Mouse (Mus musculus): ENCODE results near the gene A2ml1. TPM values are rescaled to one million over a fixed set of nuclear protein-coding genes. Genes with fewer than 3 reads are reported as not detected.
"Not testable (repeated sequence)": the region's sequence is repeated elsewhere in the genome, so short reads cannot be mapped to it uniquely, and the experiment has no call there.

The A2ml1 gene
- polyA plus RNA-seq (2012; rRNA removed) (0.10 TPM in 1 of 2 replicates, not detected in the other), polyA plus RNA-seq (2014; fragmentation: Nextera tagmentation; extraction: Ambion mirVana) (not detected in 2 replicates)

GRCm38 (mm10) chr6:128581508-128581907 is at the start of gene A2ml1:
TSS of gene A2ml1 (minus strand) at chr6:128581608.
- WGBS: 51% methylated on average over 11 of the region's 11 CpGs
- TF ChIP-seq POLR2A (IDR thresholded peaks at IDR 0.05; ENCODE audit: borderline replicate concordance, extremely low read depth, insufficient read depth, insufficient read length): no peak

GRCm38 (mm10) chr6:128629771-128630739 is 48.6 kb upstream of the A2ml1 start:
- whole genome bisulfite sequencing: 55% methylated on average over 12 of the region's 13 CpGs
- not testable (repeated sequence) for H3K9ac ChIP-seq (ENCODE audit: low read depth, low read length, severe bottlenecking); H3K4me2 ChIP-seq (replicated peaks; ENCODE audit: low read depth, low read length, severe bottlenecking); H3K9me3 ChIP-seq (ENCODE audit: control insufficient read depth, low read length); H3K27ac ChIP-seq (replicated peaks; ENCODE audit: low read depth, low read length); H3K36me3 ChIP-seq (ENCODE audit: control insufficient read depth, insufficient read depth, low read length); H3K4me3 ChIP-seq (replicated peaks; ENCODE audit: low read length); H3K4me1 ChIP-seq (ENCODE audit: control insufficient read depth, insufficient read depth, low read length); H3K27me3 ChIP-seq (ENCODE audit: control insufficient read depth, insufficient read depth, low read length)
- ATAC-seq (ENCODE audit: low FRiP score, low read depth) (peak; percentile 81), DNase-seq (ENCODE audit: low spot score) (peak; percentile 74)

More at GRCm38 (mm10) chr6:128581508-128581907, at the start of gene A2ml1:
- no peaks in the 10 kb centered on the region for H3K27me3 ChIP-seq (ENCODE audit: control insufficient read depth, insufficient read depth, low read length)
- DNase-seq (ENCODE audit: low spot score) (no peak), ATAC-seq (ENCODE audit: low FRiP score, low read depth) (no peak)
- H3K4me1 ChIP-seq (ENCODE audit: control insufficient read depth, insufficient read depth, low read length): no peaks in the 10 kb centered on the region
- H3K9me3 ChIP-seq (ENCODE audit: control insufficient read depth, low read length): no peaks in the 10 kb centered on the region
- no peak within 1 kb of the TSS for H3K9ac ChIP-seq (ENCODE audit: low read depth, low read length, severe bottlenecking)
- H3K27ac ChIP-seq (replicated peaks; ENCODE audit: low read depth, low read length): no peak within 1 kb of the TSS
- H3K4me2 ChIP-seq (replicated peaks; ENCODE audit: low read depth, low read length, severe bottlenecking): no peak within 1 kb of the TSS
- H3K36me3 ChIP-seq (ENCODE audit: control insufficient read depth, insufficient read depth, low read length): no peaks in the 10 kb centered on the region
- H3K4me3 ChIP-seq (replicated peaks; ENCODE audit: low read length): no peak within 1 kb of the TSS

- not testable (repeated sequence) for H3K27me3 ChIP-seq (ENCODE audit: control insufficient read depth, insufficient read depth, low read length); H3K4me3 ChIP-seq (replicated peaks; ENCODE audit: low read length); H3K27ac ChIP-seq (replicated peaks; ENCODE audit: low read depth, low read length); H3K4me2 ChIP-seq (replicated peaks; ENCODE audit: low read depth, low read length, severe bottlenecking); ATAC-seq (ENCODE audit: low FRiP score, low read depth); H3K36me3 ChIP-seq (ENCODE audit: control insufficient read depth, insufficient read depth, low read length); H3K9me3 ChIP-seq (ENCODE audit: control insufficient read depth, low read length); DNase-seq (ENCODE audit: low spot score); H3K9ac ChIP-seq (ENCODE audit: low read depth, low read length, severe bottlenecking); H3K4me1 ChIP-seq (ENCODE audit: control insufficient read depth, insufficient read depth, low read length)
- 85% methylated on average over 6 of the region's 6 CpGs for WGBS
Measured at GRCm38 (mm10) chr6:128625246-128625645, 43.8 kb upstream of the A2ml1 start.

GRCm38 (mm10) chr6:128624425-128624824 is 43.0 kb upstream of the A2ml1 start:
- H3K27me3 ChIP-seq (ENCODE audit: control insufficient read depth, insufficient read depth, low read length): no peaks in the 10 kb centered on the region
- TF ChIP-seq POLR2A (IDR thresholded peaks at IDR 0.05; ENCODE audit: borderline replicate concordance, extremely low read depth, insufficient read depth, insufficient read length): no peak
- no peaks in the 10 kb centered on the region for H3K9me3 ChIP-seq (ENCODE audit: control insufficient read depth, low read length)
- ATAC-seq (ENCODE audit: low FRiP score, low read depth) (no peak), DNase-seq (ENCODE audit: low spot score) (no peak)
- 88% methylated on average over 4 of the region's 4 CpGs for WGBS
- no peaks in the 10 kb centered on the region for H3K36me3 ChIP-seq (ENCODE audit: control insufficient read depth, insufficient read depth, low read length)
- no peaks in the 10 kb centered on the region for H3K4me1 ChIP-seq (ENCODE audit: control insufficient read depth, insufficient read depth, low read length)
- no peak overlapping the region for H3K4me3 ChIP-seq (replicated peaks; ENCODE audit: low read length)
- H3K9ac ChIP-seq (ENCODE audit: low read depth, low read length, severe bottlenecking): no peak overlapping the region
- no peak overlapping the region for H3K4me2 ChIP-seq (replicated peaks; ENCODE audit: low read depth, low read length, severe bottlenecking)
- no peak overlapping the region for H3K27ac ChIP-seq (replicated peaks; ENCODE audit: low read depth, low read length)

- H3K36me3 ChIP-seq (ENCODE audit: control insufficient read depth, insufficient read depth, low read length); H3K4me3 ChIP-seq (replicated peaks; ENCODE audit: low read length): not testable (repeated sequence)
Measured at GRCm38 (mm10) chr6:128623433-128623832, 42.0 kb upstream of the A2ml1 start, which contains the start of gene Klrb1a. TSS of gene Klrb1a (minus strand) at chr6:128623533.

More at GRCm38 (mm10) chr6:128623433-128623832, 42.0 kb upstream of the A2ml1 start, which contains the start of gene Klrb1a:
- not testable (repeated sequence) for H3K27ac ChIP-seq (replicated peaks; ENCODE audit: low read depth, low read length); H3K27me3 ChIP-seq (ENCODE audit: control insufficient read depth, insufficient read depth, low read length); H3K4me2 ChIP-seq (replicated peaks; ENCODE audit: low read depth, low read length, severe bottlenecking); DNase-seq (ENCODE audit: low spot score); H3K9ac ChIP-seq (ENCODE audit: low read depth, low read length, severe bottlenecking); H3K4me1 ChIP-seq (ENCODE audit: control insufficient read depth, insufficient read depth, low read length); H3K9me3 ChIP-seq (ENCODE audit: control insufficient read depth, low read length); ATAC-seq (ENCODE audit: low FRiP score, low read depth)
- WGBS: 84% methylated on average over 5 of the region's 5 CpGs

Measured in limb, embryonic 14.5 days (tissue).